Mouse (Mus musculus): ENCODE measurements around the gene Gm20388.
"Not testable (repeated sequence)": the region's sequence is repeated elsewhere in the genome, so short reads cannot be mapped to it uniquely, and the experiment has no call there.

Gm20388 gene

DNA sequence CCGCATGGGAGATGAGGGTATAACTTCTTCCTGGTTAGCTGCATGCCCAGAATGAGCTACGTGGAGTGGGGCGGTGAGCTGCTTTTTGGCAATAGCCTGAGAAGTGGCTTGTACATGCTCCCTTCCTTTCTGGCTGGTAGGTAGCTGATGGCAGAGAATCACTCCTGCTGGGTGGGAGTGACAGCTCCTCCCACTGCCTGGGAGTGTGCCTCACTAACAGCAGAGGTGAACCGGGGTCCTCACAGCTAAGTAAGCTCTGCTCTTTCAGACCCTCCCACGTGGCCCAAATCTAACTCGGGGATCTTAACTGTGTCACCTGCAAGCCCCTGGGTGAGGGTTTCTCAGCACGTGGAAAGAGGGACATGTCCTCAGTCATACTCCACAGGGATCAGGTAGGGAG, 3321.9 kb downstream of the Gm20388 start:
- no peak for DNase-seq (ENCODE audit: low spot score in 2 of 2)

DNA sequence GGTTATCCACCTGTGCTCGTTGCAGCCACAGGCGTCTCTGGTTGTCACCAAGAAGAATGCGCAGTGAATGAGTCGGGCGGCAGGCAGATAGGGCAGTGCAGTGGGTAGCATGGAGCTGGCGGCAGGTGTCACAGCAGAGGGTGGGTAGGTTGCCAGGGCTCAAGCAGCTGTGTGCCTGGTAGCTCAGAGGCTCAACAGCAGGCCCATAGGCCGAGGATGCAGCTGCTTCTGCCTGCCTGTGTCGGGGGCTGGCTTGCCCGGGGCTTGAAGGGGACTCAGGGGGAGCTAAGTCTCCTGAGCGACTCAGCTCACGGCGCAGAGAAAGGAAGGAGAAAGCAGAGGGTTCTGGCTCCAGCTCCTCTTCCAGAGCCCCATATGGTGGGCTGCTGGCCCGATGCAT, 3322.7 kb downstream of the Gm20388 start:
- no peak for DNase-seq (ENCODE audit: low spot score in 2 of 2)

DNA sequence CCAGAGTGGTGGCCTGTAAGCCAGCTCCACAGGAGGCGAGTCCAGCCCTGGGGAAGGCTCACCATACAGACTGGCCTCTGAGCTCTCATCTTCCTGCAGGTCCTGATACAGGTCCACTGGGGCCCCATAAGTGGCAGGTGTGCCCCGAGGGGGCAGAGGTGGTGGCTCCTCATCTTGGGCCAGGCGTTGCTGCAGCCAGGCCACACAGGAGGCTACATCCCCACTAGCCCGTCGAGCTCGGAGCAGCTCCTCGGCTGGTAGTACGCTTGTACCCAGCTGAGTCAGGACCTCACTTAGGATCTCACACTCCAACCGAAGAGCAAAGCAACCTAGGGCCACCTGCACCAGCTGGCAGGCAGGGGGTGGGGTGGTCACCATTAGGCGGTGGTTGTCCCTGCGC, 3323.1 kb downstream of the Gm20388 start:
- no peak for DNase-seq (ENCODE audit: low spot score in 2 of 2)

DNA sequence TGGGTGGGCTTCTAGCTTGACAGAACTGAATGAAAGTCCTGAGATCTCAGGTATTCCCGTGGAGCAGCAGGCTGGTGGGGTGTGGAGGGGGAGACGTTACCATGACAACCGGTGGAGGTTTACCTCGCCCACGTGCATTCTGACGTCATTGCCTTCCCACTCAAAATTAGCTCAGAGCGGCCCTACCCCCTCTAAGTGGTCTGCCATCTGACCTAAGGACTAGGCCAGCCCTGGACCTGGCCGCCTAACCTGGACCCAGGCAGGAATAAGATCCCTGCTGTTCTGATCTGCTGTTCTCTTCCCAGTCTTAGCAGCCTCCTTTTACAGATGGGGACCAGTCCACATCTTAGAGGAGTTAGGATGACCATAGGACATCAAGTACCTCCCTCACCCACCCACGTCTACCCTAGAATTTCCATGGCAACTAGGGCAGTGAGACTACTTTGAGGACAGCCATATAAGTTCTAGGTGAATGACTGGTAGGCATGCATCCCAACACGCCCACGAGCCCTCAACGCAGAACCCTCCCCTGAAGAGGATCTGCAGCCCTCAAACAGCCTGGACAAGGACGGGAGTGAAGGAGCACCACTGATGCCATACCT, 3324.4 kb downstream of the Gm20388 start:
- DNase-seq (ENCODE audit: low spot score in 2 of 2), result no peak

DNA sequence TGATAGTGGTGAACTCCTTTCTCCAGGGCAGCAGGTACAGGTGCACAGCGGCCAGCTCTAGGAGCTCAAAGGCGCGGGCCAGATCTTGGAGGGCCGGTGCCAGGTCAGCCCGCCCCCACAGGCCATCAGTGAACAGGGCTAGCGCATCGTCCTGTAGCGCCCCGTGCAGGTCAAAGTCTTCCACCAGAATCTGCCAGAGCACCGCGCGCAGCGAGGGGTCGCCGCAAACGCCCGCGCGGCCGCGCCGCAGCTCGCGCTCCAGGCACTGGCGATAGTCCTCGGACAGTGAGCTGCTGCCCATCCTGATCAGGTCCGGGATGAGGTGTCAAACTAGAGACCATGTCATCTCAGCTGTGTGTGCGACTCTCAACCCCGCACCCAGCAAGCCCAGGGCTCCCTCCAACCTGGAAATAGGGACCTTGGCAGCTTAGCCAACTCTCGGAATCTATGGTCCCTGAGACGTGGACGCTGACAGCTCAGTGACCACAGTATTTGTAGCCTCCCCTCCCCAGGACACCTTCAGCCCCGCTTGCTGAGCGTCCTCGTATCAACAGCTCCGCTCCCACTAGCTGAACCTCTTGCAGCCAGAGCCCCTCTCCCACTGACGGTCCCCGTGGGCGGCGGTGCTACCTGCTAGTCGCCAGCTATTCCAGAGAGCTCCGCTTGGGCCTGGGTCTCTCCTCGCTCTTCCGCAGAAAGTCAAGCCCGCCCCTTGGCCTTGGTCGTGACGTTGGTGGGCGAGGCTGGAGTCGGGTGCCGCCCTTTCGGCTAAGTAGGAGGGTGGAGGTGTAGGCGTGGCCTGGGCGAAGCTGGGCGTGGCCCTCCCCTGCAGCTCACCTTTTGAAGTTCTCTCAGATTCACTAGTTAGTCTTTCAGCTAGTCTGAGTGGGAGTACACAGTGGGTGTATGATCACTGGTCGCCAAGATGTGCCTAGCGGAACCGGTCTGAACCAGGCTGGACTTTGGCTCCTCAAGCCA, 3325.2 kb downstream of the Gm20388 start, which contains the start of gene Spata2l:
TSS of gene Spata2l (minus strand) at position 714 of the 978 bp plus-strand sequence.
- peak; percentile 77 to 82 for DNase-seq (ENCODE audit: low spot score in 2 of 2)

DNA sequence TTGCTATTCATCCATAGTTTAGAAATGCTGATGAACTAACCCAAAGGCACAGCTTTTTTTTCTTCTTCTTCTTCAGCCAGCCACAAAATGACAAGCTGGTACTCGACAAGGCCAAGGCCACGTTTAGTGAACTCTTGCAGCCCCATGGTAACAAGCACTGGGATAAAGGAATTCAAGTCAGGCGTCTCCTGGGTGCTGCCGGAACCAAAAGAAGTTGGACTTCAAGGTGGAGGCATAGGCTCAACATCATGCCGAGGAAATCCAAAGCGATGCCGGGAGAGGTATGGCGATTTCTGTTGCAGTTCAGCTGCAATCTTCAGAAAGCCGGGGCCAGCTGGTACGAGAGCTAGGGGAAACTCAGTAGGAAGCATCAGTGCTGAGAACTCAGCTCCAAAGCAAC, 3328.8 kb downstream of the Gm20388 start:
- DNase-seq (ENCODE audit: low spot score in 2 of 2), result no peak

DNA sequence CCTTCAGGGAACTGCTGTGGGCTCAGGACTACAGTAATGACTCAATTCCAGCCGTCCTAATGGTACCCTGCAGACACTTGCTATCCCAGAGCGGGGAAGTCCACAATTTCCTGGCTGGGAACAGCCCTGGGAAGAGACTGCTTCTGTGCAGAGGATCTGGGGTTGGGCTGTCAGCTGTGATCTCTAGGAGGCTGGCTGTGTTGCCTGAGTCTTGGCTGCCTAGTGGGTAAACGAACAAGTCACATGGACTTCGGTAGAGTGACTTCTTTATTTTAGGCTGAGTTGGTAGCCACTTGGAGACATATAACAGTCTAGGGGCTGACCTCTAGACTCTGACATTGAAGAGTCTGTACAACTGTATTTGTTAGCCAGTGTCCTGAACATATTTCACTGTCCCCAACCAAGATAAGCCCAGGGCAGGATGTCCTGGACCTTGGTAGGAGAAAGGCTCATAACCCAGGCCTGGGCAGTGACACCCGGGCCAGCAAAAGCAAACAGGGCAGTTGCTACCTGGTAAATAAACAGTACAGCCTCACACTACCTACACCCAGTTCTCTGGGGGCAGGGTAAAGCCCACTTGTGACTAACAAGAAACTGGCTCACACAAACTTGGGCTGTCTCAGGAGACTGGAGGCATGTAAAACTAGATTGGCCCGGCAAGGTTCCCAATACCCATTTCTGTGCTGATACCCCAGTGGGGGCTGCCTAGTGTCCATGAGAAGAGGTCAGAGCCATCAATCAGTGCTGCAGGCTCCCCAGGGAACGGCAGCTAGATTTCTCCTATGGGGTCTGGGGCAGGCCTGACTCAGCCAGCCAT, 3331.7 kb downstream of the Gm20388 start:
- no peak for DNase-seq (ENCODE audit: low spot score in 2 of 2)

DNA sequence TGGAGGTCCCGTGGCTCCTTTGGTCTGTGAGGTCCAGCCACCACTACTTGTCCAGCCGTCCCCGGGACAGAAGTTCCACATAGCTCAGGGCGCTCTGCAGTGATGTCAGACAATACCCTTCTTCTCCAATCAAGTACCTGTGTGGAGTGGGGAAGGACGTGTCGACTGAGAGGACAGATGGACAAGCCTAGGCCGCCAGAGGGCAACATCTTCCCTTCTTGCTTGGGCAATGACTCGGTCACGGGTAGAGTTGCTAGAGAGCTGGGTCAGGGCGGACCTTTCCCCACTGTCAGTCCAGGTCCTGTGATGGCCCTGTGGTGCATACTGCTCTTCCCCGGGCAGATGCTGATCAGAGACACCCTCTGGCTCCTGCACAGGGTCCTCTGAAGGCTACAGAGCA, 3332.4 kb downstream of the Gm20388 start:
- no peak for DNase-seq (ENCODE audit: low spot score in 2 of 2)

DNA sequence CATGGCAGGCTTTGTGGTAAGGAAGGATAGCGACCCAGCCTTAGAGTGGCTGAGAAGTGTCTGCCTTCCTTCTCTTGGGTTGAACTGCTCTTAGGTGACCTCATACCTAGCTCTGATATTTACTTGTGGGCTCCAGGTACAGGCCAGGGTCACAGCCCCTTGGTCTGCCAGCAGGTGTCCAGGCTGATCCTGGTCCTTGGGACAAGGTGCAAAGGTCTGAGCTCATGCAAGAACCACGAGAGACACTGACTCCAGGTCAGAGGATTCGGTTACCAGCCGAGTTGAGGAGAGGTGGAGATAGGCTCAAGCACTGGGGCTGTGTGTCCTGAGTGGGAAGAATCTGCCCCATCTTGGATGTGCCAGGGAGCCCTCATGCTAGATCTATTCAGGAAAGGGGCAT, 3333.7 kb downstream of the Gm20388 start:
- DNase-seq (ENCODE audit: low spot score in 2 of 2), result no peak

DNA sequence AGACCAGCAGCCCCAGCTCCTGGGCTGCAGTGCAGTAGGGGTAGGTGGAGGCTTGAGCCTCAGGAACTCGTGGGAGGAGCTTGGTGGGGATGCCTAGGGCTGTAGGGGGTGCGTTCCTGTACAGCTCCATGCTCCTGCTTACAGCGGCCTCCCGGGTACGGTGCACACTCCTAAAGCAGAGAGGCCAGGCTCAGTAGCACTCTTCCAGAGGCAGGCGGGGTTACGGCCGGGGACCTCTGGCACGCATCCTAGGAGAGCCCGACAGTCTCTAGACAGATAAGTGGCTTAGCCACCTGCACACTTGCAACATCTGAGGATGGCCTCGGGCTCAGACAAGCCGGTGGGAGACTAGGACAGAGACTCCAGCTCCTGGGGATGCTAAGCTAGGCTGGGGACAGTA, 3334.9 kb downstream of the Gm20388 start:
- no peak for DNase-seq (ENCODE audit: low spot score in 2 of 2)

DNA sequence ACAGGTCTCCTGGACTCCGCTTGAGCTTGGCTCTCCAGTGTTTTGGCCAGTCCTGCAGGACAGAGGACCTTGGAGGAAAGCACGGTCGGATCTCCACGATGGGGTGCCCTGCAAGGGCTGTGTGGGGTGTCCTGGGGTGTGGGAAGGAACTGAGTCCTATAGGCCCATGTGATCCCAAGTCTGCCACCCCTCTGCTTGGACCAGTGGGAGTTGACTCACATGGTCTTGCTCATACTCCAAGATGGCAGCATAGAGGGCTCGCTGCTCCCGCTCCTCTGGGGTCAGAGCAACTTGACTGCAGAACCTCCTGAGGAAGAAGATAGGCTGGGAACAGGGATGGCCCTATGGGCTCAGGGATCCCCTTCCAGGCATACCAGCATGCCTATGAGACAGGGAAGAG, 3337.1 kb downstream of the Gm20388 start:
- no peak for DNase-seq (ENCODE audit: low spot score in 2 of 2)

DNA sequence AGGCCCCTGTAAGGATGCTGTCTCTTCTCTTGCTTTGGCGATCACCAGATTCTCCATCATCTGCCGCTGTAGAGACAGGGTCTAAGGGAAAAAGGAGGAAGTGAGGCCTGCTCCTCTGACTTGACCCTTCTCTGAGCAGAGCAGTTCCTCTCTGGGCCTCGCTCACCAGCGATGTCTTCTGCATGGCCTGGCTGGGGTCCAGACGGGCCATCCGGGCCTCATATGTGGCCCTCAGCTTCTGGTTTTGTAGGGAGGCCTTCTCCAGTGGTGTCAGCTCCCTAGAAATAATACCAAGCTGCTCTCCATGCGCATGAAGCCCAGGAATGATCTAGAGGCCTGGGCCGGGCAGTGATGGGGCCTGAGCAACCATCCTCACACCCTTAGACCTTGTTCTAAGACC, 3338.0 kb downstream of the Gm20388 start:
- DNase-seq (ENCODE audit: low spot score in 2 of 2), result no peak

DNA sequence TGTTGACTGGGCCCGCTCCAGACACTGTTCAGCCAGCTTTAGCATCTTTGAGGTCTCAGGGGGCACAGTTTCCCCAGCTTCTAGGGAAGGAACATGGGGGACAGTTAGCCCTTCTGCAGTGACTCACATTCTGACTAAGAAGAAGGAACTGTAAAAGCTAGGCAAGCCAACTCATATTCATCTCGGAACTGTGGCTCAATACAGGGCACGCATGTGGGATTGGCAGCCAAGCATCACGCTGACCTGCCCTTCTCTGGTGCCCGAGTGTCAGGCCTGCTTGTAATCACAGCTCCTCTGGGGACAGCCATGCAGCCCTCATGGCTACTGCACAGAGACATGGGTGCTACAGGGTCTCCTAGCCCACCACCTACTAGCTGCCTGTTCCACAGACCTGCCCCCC, 3340.3 kb downstream of the Gm20388 start:
- no peak for DNase-seq (ENCODE audit: low spot score in 2 of 2)

DNA sequence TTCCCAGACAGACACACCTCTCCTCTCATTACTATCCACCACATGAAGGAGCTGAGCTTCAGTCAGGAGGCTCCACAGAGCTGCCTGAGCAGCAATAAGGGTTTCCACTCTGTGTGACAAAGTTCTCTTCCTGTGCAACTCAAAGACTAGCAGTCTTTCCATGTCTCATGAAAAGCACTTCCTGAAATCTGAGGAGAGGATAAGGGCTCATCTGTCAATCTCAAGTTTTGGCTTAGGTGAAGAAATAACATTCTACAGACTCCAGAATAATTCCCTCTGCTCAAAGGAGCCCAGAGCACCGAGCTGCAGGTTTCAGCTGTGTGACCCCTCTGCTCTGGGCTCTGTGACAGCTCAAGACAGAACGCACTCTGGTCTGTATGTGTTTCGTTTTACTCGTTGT, 3342.3 kb downstream of the Gm20388 start:
- no peak for DNase-seq (ENCODE audit: low spot score in 2 of 2)

DNA sequence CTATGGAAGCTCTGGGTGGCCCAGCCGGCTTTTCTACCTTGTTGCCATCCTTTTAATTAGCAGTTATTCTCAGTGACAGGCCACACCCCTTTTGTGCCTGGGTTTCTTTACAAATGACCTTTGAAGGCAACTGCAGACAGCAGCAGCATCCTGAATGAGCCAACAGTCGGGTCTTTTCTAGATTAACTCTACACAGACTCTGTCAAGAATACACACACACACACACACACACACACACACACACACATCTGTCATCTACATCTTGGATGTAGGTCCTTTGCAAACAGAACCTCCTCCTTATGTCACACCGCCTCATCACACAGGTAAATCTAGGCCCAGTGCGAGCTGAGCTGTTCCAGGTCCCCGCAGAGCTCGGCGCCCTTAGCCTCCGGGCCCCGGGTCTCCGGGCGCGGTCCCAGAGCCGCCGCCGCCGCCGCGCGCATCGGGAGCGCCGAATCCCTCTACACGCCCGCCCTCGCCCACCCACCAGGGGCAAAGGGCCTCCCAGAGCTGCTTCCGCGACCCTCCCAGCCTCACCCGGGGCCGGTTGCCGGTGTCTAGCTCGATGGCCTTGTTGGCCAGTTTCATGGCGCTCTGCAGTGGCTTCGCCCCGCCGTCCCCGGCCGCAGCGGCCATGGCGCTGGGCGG, 3342.9 kb downstream of the Gm20388 start:
- no peak for DNase-seq (ENCODE audit: low spot score in 2 of 2)

DNA sequence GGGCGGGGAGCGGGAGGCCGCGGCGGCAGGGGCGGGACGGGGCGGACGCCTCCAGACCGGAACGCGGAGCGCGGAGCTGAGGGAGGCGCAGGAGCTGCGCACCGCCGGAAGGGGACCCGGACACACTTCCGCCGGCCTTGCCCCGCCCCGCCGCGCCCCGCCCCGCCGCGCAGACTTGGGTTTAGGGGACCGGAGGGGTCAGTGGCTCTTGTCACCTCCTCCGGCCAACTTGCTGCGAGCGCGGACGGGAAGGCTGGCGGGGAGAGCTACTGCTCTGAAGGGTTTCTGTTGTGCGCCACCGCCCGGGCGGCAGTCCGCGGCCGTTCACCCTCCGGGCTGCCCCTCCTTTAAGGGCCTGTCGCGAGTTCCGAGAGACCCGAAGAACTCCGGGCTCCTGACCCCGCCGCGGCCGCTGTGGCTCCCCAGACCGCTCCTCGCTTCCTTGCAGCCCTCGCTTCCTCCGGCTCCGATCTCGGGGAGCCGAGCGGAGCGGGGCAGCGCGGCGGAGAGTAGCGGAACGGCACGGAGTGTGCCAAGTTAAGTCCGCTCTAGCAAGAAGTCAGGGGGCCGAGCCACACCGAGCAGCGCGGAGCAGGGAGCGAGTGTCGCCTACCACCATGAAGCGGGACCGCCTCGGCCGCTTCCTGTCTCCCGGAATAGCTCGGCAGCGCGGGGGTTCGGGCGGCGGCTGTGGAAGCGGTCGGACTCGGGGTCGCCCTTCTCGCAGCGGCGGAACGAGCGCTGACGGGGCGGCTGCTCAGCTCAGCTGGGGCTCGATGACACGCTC, 3343.7 kb downstream of the Gm20388 start, which contains the start of the genes Zfp276 and Vps9d1:
TSS of gene Zfp276 (plus strand) at position 97 of the 787 bp plus-strand sequence.
TSS of gene Vps9d1 (minus strand) at position 250 of the 787 bp plus-strand sequence.
- DNase-seq (ENCODE audit: low spot score in 2 of 2), result peak; percentile 75 to 77

DNA sequence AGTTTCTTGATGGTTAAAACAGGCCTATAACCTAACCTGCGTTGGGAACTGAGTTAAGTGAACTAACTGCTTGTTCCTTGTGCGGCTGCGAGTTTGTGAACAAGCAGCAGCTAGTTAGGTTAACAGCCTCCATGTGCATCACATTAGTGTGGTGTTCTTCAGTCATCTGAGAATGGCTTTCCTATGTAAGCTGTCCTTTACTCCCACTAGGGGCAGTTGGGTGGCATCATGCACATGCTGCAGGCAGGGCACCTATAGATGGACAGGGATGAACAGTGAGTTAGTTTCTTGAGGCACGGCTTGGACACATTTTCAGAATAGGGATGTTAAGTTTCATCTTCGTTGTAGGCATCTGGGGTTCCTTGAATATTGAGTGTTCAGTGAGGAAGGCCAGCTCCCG, 3344.5 kb downstream of the Gm20388 start:
- DNase-seq (ENCODE audit: low spot score in 2 of 2), result no peak

DNA sequence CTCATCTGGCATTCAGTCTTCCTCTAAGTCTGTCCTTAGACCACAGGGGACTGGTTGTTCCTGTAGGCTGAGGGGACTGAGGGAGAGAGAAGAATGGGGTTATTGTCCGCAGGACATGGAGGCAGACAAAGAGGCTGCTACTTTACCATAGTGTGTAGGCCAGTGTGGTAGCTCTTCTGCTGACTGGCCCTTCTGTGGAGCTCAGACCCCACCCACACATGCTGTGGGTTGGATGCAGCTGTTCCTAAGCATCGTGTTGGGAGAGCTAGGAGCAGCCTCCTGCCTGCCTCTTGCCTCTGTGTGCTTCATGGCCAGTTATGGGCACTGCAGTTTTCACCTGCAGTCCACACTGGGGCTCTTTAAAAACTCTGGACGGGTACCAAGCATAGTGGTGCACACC, 3346.5 kb downstream of the Gm20388 start:
- no peak for DNase-seq (ENCODE audit: low spot score in 2 of 2)

DNA sequence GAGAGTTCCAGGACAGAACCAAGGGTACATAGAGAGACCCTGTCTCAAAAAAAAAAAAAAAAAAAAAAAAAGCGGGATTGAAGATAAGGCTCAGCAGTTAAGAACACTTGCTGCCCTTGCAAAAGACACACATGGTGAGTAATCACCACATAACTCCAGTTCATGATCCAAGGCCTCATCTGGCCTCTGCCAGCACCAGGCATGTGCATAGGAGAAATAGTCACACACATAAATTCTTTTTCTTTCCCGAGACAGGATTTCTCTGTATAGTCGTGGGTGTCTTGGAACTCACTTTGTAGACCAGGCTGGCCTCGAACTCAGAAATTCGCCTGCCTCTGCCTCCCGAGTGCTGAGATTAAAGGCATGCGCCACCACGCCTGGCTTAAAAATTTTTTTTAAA, 3347.0 kb downstream of the Gm20388 start:
- DNase-seq (ENCODE audit: low spot score in 2 of 2), result not testable (repeated sequence)

DNA sequence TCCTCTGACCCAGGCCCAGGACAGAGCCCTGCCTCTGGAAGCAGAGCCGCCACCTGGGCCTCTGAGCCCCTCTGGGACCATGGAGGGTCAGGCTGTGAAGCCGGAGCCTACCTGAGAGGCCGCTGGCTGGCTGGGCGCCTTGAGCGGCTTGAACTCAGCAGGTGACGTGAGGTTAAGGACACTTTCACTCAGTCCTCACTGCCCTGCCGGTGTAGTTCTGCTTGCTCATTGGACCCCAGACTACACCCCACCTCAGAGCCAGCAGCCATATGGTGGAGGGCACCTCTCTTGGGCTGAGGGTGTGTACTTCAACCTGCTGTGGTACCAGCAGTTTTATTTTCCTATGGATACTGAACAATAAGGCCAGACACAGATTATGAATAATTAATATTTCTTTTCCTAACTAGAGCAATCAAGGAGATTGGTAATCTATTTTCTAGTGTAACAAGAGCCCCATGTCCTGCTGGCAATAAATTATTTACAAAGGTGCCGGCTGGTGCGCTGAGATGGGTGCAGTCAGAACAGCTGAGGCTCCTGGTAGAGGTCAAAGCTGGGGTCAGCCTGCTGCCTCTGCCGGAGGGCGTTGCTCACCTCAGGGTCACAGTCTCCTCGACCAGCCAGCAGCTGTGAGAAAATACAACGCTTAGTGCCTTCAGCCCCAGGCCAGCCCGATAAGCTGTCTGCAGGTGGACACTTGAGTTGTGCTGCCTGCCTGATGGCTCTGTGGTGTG, 3357.4 kb downstream of the Gm20388 start:
- no peak for DNase-seq (ENCODE audit: low spot score in 2 of 2)

All from heart, adult 9 months (tissue).